Mouse (Mus musculus): ENCODE data around the gene Fam216a. TPM values are rescaled to one million over a fixed set of nuclear protein-coding genes. Genes with fewer than 3 reads are reported as not detected.

Gene Fam216a
- total RNA-seq, 2 experiments from 2014 or later, result 77.7 to 81.3 TPM

- no peak for DNase-seq (ENCODE audit: low spot score in 2 of 2)
Measured at GRCm38 (mm10) chr5:122391178-122391785, 19.1 kb upstream of the Fam216a start.

GRCm38 (mm10) chr5:122390671-122391070, 18.5 kb upstream of the Fam216a start:
- DNase-seq (ENCODE audit: low spot score in 2 of 2), result no peak

GRCm38 (mm10) chr5:122390006-122390405, 17.8 kb upstream of the Fam216a start:
- DNase-seq (ENCODE audit: low spot score in 2 of 2), result no peak

GRCm38 (mm10) chr5:122379374-122380155, 7.4 kb upstream of the Fam216a start:
- peak; percentile 81 to 83 for DNase-seq (ENCODE audit: low spot score in 2 of 2)

GRCm38 (mm10) chr5:122378171-122378570, 6.0 kb upstream of the Fam216a start:
- DNase-seq (ENCODE audit: low spot score in 2 of 2), result no peak

GRCm38 (mm10) chr5:122377101-122377833, 5.1 kb upstream of the Fam216a start:
- DNase-seq (ENCODE audit: low spot score in 2 of 2), result no peak

- no peak for DNase-seq (ENCODE audit: low spot score in 2 of 2)
Measured at GRCm38 (mm10) chr5:122372878-122373277, 714 bp upstream of the Fam216a start.

GRCm38 (mm10) chr5:122371591-122372191, 473 bp downstream of the Fam216a start, which contains the start of gene Gpn3:
Gene Gpn3 (plus strand): TSS chr5:122371876.
- DNase-seq (ENCODE audit: low spot score in 2 of 2), result peak in 1 of 2 experiments; percentile 44

- DNase-seq (ENCODE audit: low spot score in 2 of 2), result no peak
Measured at GRCm38 (mm10) chr5:122354492-122355067, 17.6 kb downstream of the Fam216a start.

- peak; percentile 98 to 99 for DNase-seq (ENCODE audit: low spot score in 2 of 2)
Measured at GRCm38 (mm10) chr5:122353807-122354491, 18.2 kb downstream of the Fam216a start, which contains the start of the genes Rad9b and Vps29. Gene Rad9b (minus strand): TSS chr5:122354233. Gene Vps29 (plus strand): TSS chr5:122354369.

GRCm38 (mm10) chr5:122345777-122346176, 26.4 kb downstream of the Fam216a start:
- no peak for DNase-seq (ENCODE audit: low spot score in 2 of 2)

- peak; percentile 76 to 86 for DNase-seq (ENCODE audit: low spot score in 2 of 2)
Measured at GRCm38 (mm10) chr5:122344260-122344659, 27.9 kb downstream of the Fam216a start.

- no peak for DNase-seq (ENCODE audit: low spot score in 2 of 2)
Measured at GRCm38 (mm10) chr5:122343768-122344167, 28.4 kb downstream of the Fam216a start.

- DNase-seq (ENCODE audit: low spot score in 2 of 2), result no peak
Measured at GRCm38 (mm10) chr5:122342874-122343273, 29.3 kb downstream of the Fam216a start.

- no peak for DNase-seq (ENCODE audit: low spot score in 2 of 2)
Measured at GRCm38 (mm10) chr5:122336554-122337294, 35.4 kb downstream of the Fam216a start.

GRCm38 (mm10) chr5:122334682-122335081, 37.5 kb downstream of the Fam216a start:
- DNase-seq (ENCODE audit: low spot score in 2 of 2), result no peak

- no peak for DNase-seq (ENCODE audit: low spot score in 2 of 2)
Measured at GRCm38 (mm10) chr5:122330269-122330668, 41.9 kb downstream of the Fam216a start.

GRCm38 (mm10) chr5:122327283-122327682, 44.9 kb downstream of the Fam216a start:
- DNase-seq (ENCODE audit: low spot score in 2 of 2), result no peak

GRCm38 (mm10) chr5:122325477-122325876, 46.7 kb downstream of the Fam216a start:
- DNase-seq (ENCODE audit: low spot score in 2 of 2), result no peak

Measured in layer of hippocampus, postnatal 10 days (tissue).